Mouse (Mus musculus) olfactory bulb, adult 2 months (tissue): ENCODE measurements around the gene Thsd4.

Source experiments
- CTCF ChIP-seq: fragments of 200-500 bp; IDR thresholded peaks from 2 replicates; pipeline ENCODE4 v1.5.1; 2012; ENCODE audit warnings: low read depth, mild to moderate bottlenecking, low read length, moderate library complexity; ENCODE audit not compliant: insufficient read depth
- POLR2A ChIP-seq: fragments of 200-500 bp; IDR thresholded peaks from 2 replicates; pipeline ENCODE4 v1.6.1; 2012; ENCODE audit warnings: mild to moderate bottlenecking, low read depth, low read length, moderate library complexity; ENCODE audit not compliant: insufficient read depth

DNA sequence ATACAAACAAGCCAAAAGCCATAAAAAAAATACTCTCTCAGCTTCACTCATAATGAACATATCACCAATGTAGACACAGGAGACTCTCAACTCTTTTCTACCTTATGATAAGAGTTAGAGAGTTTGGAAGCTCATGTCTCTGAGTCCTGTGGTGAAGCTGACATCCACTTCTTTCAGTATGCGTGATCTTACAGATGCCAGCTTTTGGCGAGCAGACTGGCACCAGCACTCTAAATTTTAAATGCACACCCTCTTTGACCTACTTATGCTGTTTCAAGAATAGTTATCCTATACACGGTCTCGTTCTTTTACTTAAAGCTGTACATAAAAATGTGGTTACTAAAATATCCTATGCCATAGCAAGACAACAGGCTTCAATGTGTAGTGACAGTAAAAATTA is 524.1 kb downstream of the Thsd4 start:
- TF ChIP-seq CTCF (no peak), POLR2A (no peak)
